Mouse (Mus musculus) myocyte (in vitro differentiated cells): ENCODE data around the gene C2cd4c.

ENCODE experiments used
- MAX ChIP-seq: IDR thresholded peaks from one replicate; pipeline ENCODE4 v1.6.1; 2011; ENCODE audit warnings: low read depth, mild to moderate bottlenecking, control low read depth
- MYOG ChIP-seq, 3 experiments: IDR thresholded peaks; one replicate each; pipeline ENCODE4 v1.6.1; 2011; ENCODE audit warnings: control low read depth in 2 of 3, low read depth in 2 of 3, mild to moderate bottlenecking in 2 of 3; ENCODE audit not compliant: insufficient read length in 2 of 3, control insufficient read depth in 1 of 3, insufficient read depth in 1 of 3
- POLR2A ChIP-seq: IDR thresholded peaks from one replicate; pipeline ENCODE4 v1.6.1; 2011; ENCODE audit warnings: low read depth, mild to moderate bottlenecking, control low read depth, moderate library complexity; ENCODE audit not compliant: insufficient read length
- POLR2AphosphoS2 ChIP-seq: IDR thresholded peaks from one replicate; pipeline ENCODE4 v1.6.1; 2011; ENCODE audit warnings: low read depth, control low read depth; ENCODE audit not compliant: insufficient read length
- TCF3 ChIP-seq: IDR thresholded peaks from one replicate; pipeline ENCODE4 v1.6.1; 2011; ENCODE audit warnings: low read depth, control low read depth; ENCODE audit not compliant: insufficient read length
- USF1 ChIP-seq: IDR thresholded peaks from one replicate; pipeline ENCODE4 v1.6.1; 2011; ENCODE audit warnings: low read depth, mild to moderate bottlenecking, control low read depth, moderate library complexity

GRCm38 (mm10) chr10:79585136-79585535 lies 28.7 kb downstream of the C2cd4c start:
- TF ChIP-seq POLR2A (no peak), USF1 (no peak), POLR2AphosphoS2 (no peak), MYOG (IDR thresholded peaks at IDR 0.05; ENCODE audit: control insufficient read depth in 1 of 3, insufficient read depth in 1 of 3, insufficient read length in 2 of 3, low read depth in 2 of 3) (no peak), TCF3 (no peak), MAX (no peak)
